Mouse (Mus musculus) lung, embryonic 15.5 days (tissue): ENCODE measurements around the gene Klra7. TPM values are rescaled to one million over a fixed set of nuclear protein-coding genes. Genes with fewer than 3 reads are reported as not detected.
"Not testable (repeated sequence)": the region's sequence is repeated elsewhere in the genome, so short reads cannot be mapped to it uniquely, and the experiment has no call there.

Experiments used
- ATAC-seq: fragments of 200-750 bp; cut with Nextera tagmentation; 2 replicates; pipeline ENCODE4 v1.8.0; 2017; ENCODE audit warnings: moderate number of reproducible peaks, borderline replicate concordance; ENCODE audit not compliant: low FRiP score, low TSS enrichment; ENCODE audit errors: extremely low read depth
- H3K27ac ChIP-seq: fragments of 300-500 bp; sonication (generic); 2 replicates; pipeline ENCODE4 v1.5.1; 2015; ENCODE audit warnings: moderate library complexity, mild to moderate bottlenecking, inconsistent platforms
- H3K27me3 ChIP-seq: fragments of 300-500 bp; sonication (generic); 2 replicates; pipeline ENCODE4 v1.6.1; 2015; ENCODE audit warnings: inconsistent platforms
- H3K36me3 ChIP-seq: fragments of 300-500 bp; sonication (generic); 2 replicates; pipeline ENCODE4 v1.6.1; 2015; ENCODE audit warnings: inconsistent platforms
- H3K4me1 ChIP-seq: fragments of 300-500 bp; sonication (generic); 2 replicates; pipeline ENCODE4 v1.6.1; 2015; ENCODE audit warnings: inconsistent platforms
- H3K4me2 ChIP-seq: fragments of 300-500 bp; sonication (generic); 2 replicates; pipeline ENCODE4 v1.6.1; 2015; ENCODE audit warnings: inconsistent platforms, mild to moderate bottlenecking, moderate library complexity
- H3K4me3 ChIP-seq: fragments of 300-500 bp; sonication (generic); 2 replicates; pipeline ENCODE4 v1.5.1; 2015; ENCODE audit warnings: mild to moderate bottlenecking, inconsistent platforms
- H3K9ac ChIP-seq: fragments of 300-500 bp; sonication (generic); 2 replicates; pipeline ENCODE4 v1.6.1; 2015; ENCODE audit warnings: inconsistent platforms
- H3K9me3 ChIP-seq: fragments of 300-500 bp; sonication (generic); 2 replicates; pipeline ENCODE4 v1.6.1; 2016; ENCODE audit warnings: inconsistent platforms
- WGBS: fragments of 180-500 bp; shearing (Covaris S2); methylation state at CpG from one replicate; pipeline ENCODE4 v1.1.7; 2015; 5-methylcytosine and 5-hydroxymethylcytosine counted together
- polyA plus RNA-seq: library from polyadenylated mRNA; unstranded; fragments of >200 nt; fragmentation: Nextera tagmentation; extraction: Ambion mirVana; gene quantifications from 2 replicates; pipeline ENCODE4 v1.2.1, GENCODE M21; 2015

Klra7 gene
- polyA plus RNA-seq, result not detected in 2 replicates

GRCm38 (mm10) chr6:130233222-130233621 is at the start of gene Klra7:
Gene Klra7, minus strand, starts transcription at chr6:130233322.
- Histone ChIP-seq H3K27me3 (no peaks in the 10 kb centered on the region), H3K4me2 (no peak within 1 kb of the TSS), H3K4me1 (no peaks in the 10 kb centered on the region), H3K9ac (no peak within 1 kb of the TSS), H3K36me3 (no peaks in the 10 kb centered on the region), H3K4me3 (no peak within 1 kb of the TSS), H3K9me3 (no peaks in the 10 kb centered on the region; the same call in 1 of the 2 replicates), H3K27ac (no peak within 1 kb of the TSS)
- ATAC-seq, result no peak

- not testable (repeated sequence) for ATAC-seq, H3K36me3 ChIP-seq, H3K27me3 ChIP-seq, H3K27ac ChIP-seq, H3K9me3 ChIP-seq, H3K4me1 ChIP-seq, H3K4me2 ChIP-seq, H3K9ac ChIP-seq, H3K4me3 ChIP-seq
- WGBS, result 62% methylated on average over 1 of the region's 1 CpGs
These were observed 48.7 kb upstream of the Klra7 start, which contains the start of gene Klra10 for GRCm38 (mm10) chr6:130281828-130282227. Gene Klra10, minus strand, starts transcription at chr6:130281928.

- Histone ChIP-seq H3K4me1 (no peaks in the 10 kb centered on the region), H3K9me3 (no peaks in the 10 kb centered on the region), H3K27ac (no peak overlapping the region), H3K27me3 (no peaks in the 10 kb centered on the region), H3K9ac (no peak overlapping the region), H3K4me2 (no peak overlapping the region), H3K36me3 (no peaks in the 10 kb centered on the region), H3K4me3 (no peak overlapping the region)
- ATAC-seq, result no peak
- WGBS, result 87% methylated on average over 2 of the region's 2 CpGs
These were observed 22.2 kb upstream of the Klra7 start for GRCm38 (mm10) chr6:130255326-130255725.

- Histone ChIP-seq H3K4me2 (no peak overlapping the region), H3K9ac (no peak overlapping the region), H3K4me3 (no peak overlapping the region), H3K9me3 (no peaks in the 10 kb centered on the region; the same call in 1 of the 2 replicates), H3K27me3 (no peaks in the 10 kb centered on the region), H3K4me1 (no peaks in the 10 kb centered on the region), H3K27ac (no peak overlapping the region), H3K36me3 (no peaks in the 10 kb centered on the region)
- 65% methylated on average over 2 of the region's 2 CpGs for WGBS
- ATAC-seq, result no peak
These were observed 4.4 kb upstream of the Klra7 start for GRCm38 (mm10) chr6:130237536-130237935.

GRCm38 (mm10) chr6:130236635-130237034 is 3.5 kb upstream of the Klra7 start:
- Histone ChIP-seq H3K4me1 (no peaks in the 10 kb centered on the region), H3K4me3 (no peak overlapping the region), H3K4me2 (no peak overlapping the region), H3K27ac (no peak overlapping the region), H3K9me3 (no peaks in the 10 kb centered on the region; the same call in 1 of the 2 replicates), H3K27me3 (no peaks in the 10 kb centered on the region), H3K36me3 (no peaks in the 10 kb centered on the region), H3K9ac (no peak overlapping the region)
- no peak for ATAC-seq
- WGBS, result 44% methylated on average over 1 of the region's 1 CpGs

GRCm38 (mm10) chr6:130197453-130197852 is 35.7 kb downstream of the Klra7 start:
- H3K9me3 ChIP-seq, H3K9ac ChIP-seq, H3K36me3 ChIP-seq, ATAC-seq, H3K4me3 ChIP-seq, H3K4me2 ChIP-seq, H3K27ac ChIP-seq, H3K27me3 ChIP-seq, H3K4me1 ChIP-seq: not testable (repeated sequence)
- 75% methylated on average over 1 of the region's 1 CpGs for WGBS

GRCm38 (mm10) chr6:130193012-130193411 is 40.1 kb downstream of the Klra7 start, which contains the start of gene Klra9:
Gene Klra9, minus strand, starts transcription at chr6:130193112.
- not testable (repeated sequence) for H3K36me3 ChIP-seq, H3K27ac ChIP-seq, H3K9ac ChIP-seq, H3K4me2 ChIP-seq, H3K4me3 ChIP-seq, ATAC-seq, H3K4me1 ChIP-seq, H3K27me3 ChIP-seq, H3K9me3 ChIP-seq
- 51% methylated on average over 3 of the region's 3 CpGs for WGBS

Other genes starting within 250 kb of the Klra7 start
- gene Klra6, start 206.4 kb downstream of the Klra7 start, polyA plus RNA-seq, result not detected in 2 replicates
- not detected in 2 replicates for gene Klra4, start 166.1 kb downstream of the Klra7 start, polyA plus RNA-seq
- gene Klra8, start 103.4 kb downstream of the Klra7 start, polyA plus RNA-seq, result not detected in 2 replicates
- gene Klra9, start 40.2 kb downstream of the Klra7 start, polyA plus RNA-seq, result not detected in 2 replicates
- gene Klra10, start 48.6 kb upstream of the Klra7 start, polyA plus RNA-seq, result not detected in 2 replicates
- not detected in 2 replicates for gene Klra3, start 104.3 kb upstream of the Klra7 start, polyA plus RNA-seq
- not detected in 2 replicates for gene Klra1, start 153.6 kb upstream of the Klra7 start, polyA plus RNA-seq